Mouse (Mus musculus) liver, embryonic 14.5 days (tissue): ENCODE results near the gene Cnih2. TPM values are rescaled to one million over a fixed set of nuclear protein-coding genes. Genes with fewer than 3 reads are reported as not detected.

Experiments used
- ATAC-seq: fragments of 200-750 bp; cut with Nextera tagmentation; 2 replicates; pipeline ENCODE4 v1.8.0; 2017; ENCODE audit warnings: moderate number of reproducible peaks, mild to moderate bottlenecking, moderate library complexity; ENCODE audit not compliant: insufficient read depth
- DNase-seq, 3 experiments: peaks; one replicate each; pipeline ENCODE4 v3.0.0-alpha.2; 2012 to 2013; ENCODE audit warnings: low read depth in 3 of 3, low spot score in 3 of 3
- H3K27ac ChIP-seq: fragments of 300-500 bp; sonication (generic); 2 replicates; pipeline ENCODE4 v1.5.1; 2014; ENCODE audit warnings: moderate library complexity, mild to moderate bottlenecking, control low read depth, inconsistent platforms
- H3K27me3 ChIP-seq: fragments of 300-500 bp; sonication (generic); 2 replicates; pipeline ENCODE4 v1.6.1; 2014; ENCODE audit warnings: mild to moderate bottlenecking, low read length, moderate library complexity; ENCODE audit not compliant: control insufficient read depth, insufficient read depth
- H3K36me3 ChIP-seq: fragments of 300-500 bp; sonication (generic); replicated peaks from 2 replicates; pipeline ENCODE4 v1.6.1; 2014; ENCODE audit warnings: low read depth; ENCODE audit not compliant: control insufficient read depth, insufficient read depth
- H3K4me1 ChIP-seq, 2 experiments: fragments of 200-500 bp in 1 of 2; fragments of 300-500 bp in 1 of 2; sonication (generic) in 1 of 2; replicated peaks; 2 replicates each; pipeline ENCODE4 v1.6.1; 2012 to 2014; ENCODE audit warnings: antibody characterized with exemption in 1 of 2, inconsistent platforms in 1 of 2, low read length in 1 of 2; ENCODE audit not compliant: control insufficient read depth in 2 of 2, insufficient read depth in 2 of 2
- H3K4me2 ChIP-seq: fragments of 300-500 bp; sonication (generic); 2 replicates; pipeline ENCODE4 v1.6.1; 2014; ENCODE audit warnings: low read depth, mild to moderate bottlenecking, control low read depth, moderate library complexity
- H3K4me3 ChIP-seq, 2 experiments: fragments of 200-500 bp in 1 of 2; fragments of 300-500 bp in 1 of 2; sonication (generic) in 1 of 2; 2 replicates each; pipeline ENCODE4 v1.5.1; 2012 to 2014; ENCODE audit warnings: low read depth in 2 of 2, low read length in 2 of 2, mild to moderate bottlenecking in 2 of 2, control low read depth in 1 of 2, inconsistent platforms in 1 of 2, moderate library complexity in 1 of 2; ENCODE audit not compliant: insufficient read depth in 1 of 2
- H3K9ac ChIP-seq: fragments of 300-500 bp; sonication (generic); replicated peaks from 2 replicates; pipeline ENCODE4 v1.6.1; 2014; ENCODE audit warnings: mild to moderate bottlenecking, control low read depth, moderate library complexity
- H3K9me3 ChIP-seq: fragments of 300-500 bp; sonication (generic); 2 replicates; pipeline ENCODE4 v1.6.1; 2016; ENCODE audit warnings: low read length, mixed read lengths; ENCODE audit not compliant: control insufficient read depth
- CTCF ChIP-seq: IDR thresholded peaks from 2 replicates; pipeline ENCODE4 v1.5.1; 2016; ENCODE audit warnings: antibody characterized with exemption, low read depth, control low read depth
- EP300 ChIP-seq: IDR thresholded peaks from 2 replicates; pipeline ENCODE4 v1.6.1; 2016; ENCODE audit warnings: antibody characterized with exemption, low read depth
- WGBS: fragments of 180-500 bp; shearing (Covaris S2); extraction: QIAGEN DNeasy Blood & Tissue Kit; methylation state at CpG from one replicate; pipeline ENCODE4 v1.1.7; 2014; ENCODE audit not compliant: insufficient replicate concordance; 5-methylcytosine and 5-hydroxymethylcytosine counted together
- polyA plus RNA-seq, 2 experiments: library from polyadenylated mRNA; depleted of rRNA in 1 of 2; stranded (reverse) in 1 of 2; unstranded in 1 of 2; fragments of >200 nt; fragmentation: Nextera tagmentation in 1 of 2; extraction: Ambion mirVana in 1 of 2; gene quantifications; 2 replicates each; pipeline versions ENCODE4 v1.2.1 to v1.2.3; 2012 to 2014

The Cnih2 gene
- polyA plus RNA-seq, 2 experiments: 0.50 to 0.63 TPM

- peaks cover 30 to 31% of the 10 kb centered on the region in 2 experiments for H3K4me1 ChIP-seq
- DNase-seq (no peak), ATAC-seq (peak; percentile 21; the same call in 1 of the 2 replicates)
- 2% methylated on average over 56 of the region's 56 CpGs for WGBS
- H3K9me3 ChIP-seq: no peaks in the 10 kb centered on the region
- peak within 1 kb of the TSS; percentile 15 to 51 for H3K4me3 ChIP-seq
- peak within 1 kb of the TSS; percentile 74 for H3K27ac ChIP-seq
- peaks cover 16% of the 10 kb centered on the region for H3K27me3 ChIP-seq
- TF ChIP-seq CTCF (no peak), EP300 (no peak)
- H3K4me2 ChIP-seq: peak within 1 kb of the TSS; percentile 79
- peak within 1 kb of the TSS; percentile 55 for H3K9ac ChIP-seq
- H3K36me3 ChIP-seq: no peaks in the 10 kb centered on the region
Observed at GRCm38 (mm10) chr19:5067867-5068569, 30.3 kb downstream of the Cnih2 start, which contains the start of gene Cd248. Gene Cd248, plus strand, starts transcription at chr19:5068078.

DNA sequence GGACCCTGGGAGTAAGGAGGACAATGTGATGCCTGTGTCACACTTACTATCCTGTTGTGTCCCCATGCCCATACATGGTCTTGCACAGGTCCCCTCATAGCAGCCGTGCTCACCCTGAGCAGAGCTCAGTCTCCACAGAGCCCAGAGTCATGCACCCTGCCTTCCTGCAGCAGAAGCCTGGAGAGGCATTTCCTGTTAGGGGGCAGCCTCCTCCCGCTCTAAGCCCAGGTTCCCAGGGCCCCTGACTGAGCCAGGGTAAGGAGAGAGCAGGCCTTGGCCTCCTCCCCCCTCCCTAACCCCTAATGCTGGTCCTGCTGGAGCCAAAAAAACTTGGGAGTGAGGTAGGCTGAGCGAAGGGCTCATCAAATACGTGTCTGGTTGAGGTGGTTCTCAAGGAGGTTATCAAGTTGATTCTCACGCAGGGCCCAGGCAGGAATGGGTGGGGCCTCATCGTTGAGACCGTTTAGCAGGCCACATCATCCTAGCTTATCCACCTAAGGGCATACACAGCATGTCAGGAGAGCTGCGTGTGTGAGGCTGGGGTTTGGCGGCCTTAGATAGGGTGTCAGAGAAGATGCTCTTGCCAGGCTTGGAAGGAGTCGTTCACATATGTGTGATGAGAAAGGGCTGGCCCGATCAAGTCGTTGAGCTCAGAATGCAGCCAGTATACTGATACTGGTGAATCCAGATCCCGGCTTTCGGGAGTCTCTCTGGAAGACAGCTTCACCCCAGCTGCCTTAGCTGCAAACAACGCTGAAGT lies 31.1 kb downstream of the Cnih2 start:
- Histone ChIP-seq H3K36me3 (no peaks in the 10 kb centered on the region), H3K4me1 (peaks cover 23 to 24% of the 10 kb centered on the region in 2 experiments), H3K4me2 (peak overlapping the region; percentile 79), H3K27me3 (peaks cover 16% of the 10 kb centered on the region), H3K9me3 (no peaks in the 10 kb centered on the region), H3K27ac (peak overlapping the region; percentile 74), H3K4me3 (peak overlapping the region in 1 of 2 experiments; percentile 51; a peak in 1 of 4 replicates), H3K9ac (peak overlapping the region; percentile 55)
- DNase-seq (peak; percentile 65 to 72 (median 71)), ATAC-seq (peak; percentile 87)
- 1% methylated on average over 15 of the region's 15 CpGs for WGBS
- no peak for TF ChIP-seq CTCF
- TF ChIP-seq EP300: peak; percentile 56

- ATAC-seq (no peak), DNase-seq (no peak)
- Histone ChIP-seq H3K4me3 (no peak overlapping the region), H3K36me3 (no peaks in the 10 kb centered on the region), H3K27ac (no peak overlapping the region), H3K4me2 (no peak overlapping the region), H3K9ac (no peak overlapping the region), H3K9me3 (no peaks in the 10 kb centered on the region), H3K27me3 (peaks cover 15% of the 10 kb centered on the region), H3K4me1 (peaks cover 14 to 21% of the 10 kb centered on the region in 2 experiments)
- 53% methylated on average over 7 of the region's 7 CpGs for WGBS
- TF ChIP-seq EP300 (no peak), CTCF (no peak)
Observed at GRCm38 (mm10) chr19:5065104-5065503, 33.2 kb downstream of the Cnih2 start.

GRCm38 (mm10) chr19:5062446-5062845 lies 35.9 kb downstream of the Cnih2 start:
- H3K4me2 ChIP-seq: no peak overlapping the region
- WGBS: 70% methylated on average over 6 of the region's 6 CpGs
- ATAC-seq (no peak), DNase-seq (no peak)
- H3K9ac ChIP-seq: no peak overlapping the region
- no peaks in the 10 kb centered on the region for H3K36me3 ChIP-seq
- no peaks in the 10 kb centered on the region for H3K9me3 ChIP-seq
- H3K27me3 ChIP-seq: no peaks in the 10 kb centered on the region; the same call in 1 of the 2 replicates
- TF ChIP-seq CTCF (no peak), EP300 (no peak)
- H3K4me1 ChIP-seq: peaks cover 8 to 28% of the 10 kb centered on the region in 2 experiments
- no peak overlapping the region for H3K4me3 ChIP-seq
- H3K27ac ChIP-seq: no peak overlapping the region

GRCm38 (mm10) chr19:5062041-5062440 lies 36.3 kb downstream of the Cnih2 start:
- no peak overlapping the region for H3K27ac ChIP-seq
- no peak overlapping the region for H3K4me2 ChIP-seq
- H3K4me3 ChIP-seq: no peak overlapping the region
- H3K9me3 ChIP-seq: no peaks in the 10 kb centered on the region
- H3K9ac ChIP-seq: no peak overlapping the region
- H3K27me3 ChIP-seq: no peaks in the 10 kb centered on the region
- WGBS: 53% methylated on average over 5 of the region's 5 CpGs
- H3K36me3 ChIP-seq: no peaks in the 10 kb centered on the region
- TF ChIP-seq CTCF: no peak
- no peak for TF ChIP-seq EP300
- no peak for ATAC-seq
- H3K4me1 ChIP-seq: peaks cover 4 to 24% of the 10 kb centered on the region in 2 experiments
- DNase-seq: no peak
